Mouse (Mus musculus) brain, embryonic 18.5 days (tissue): Measurements from ENCODE around the gene Vldlr.

Source experiments
- DNase-seq: peaks from one replicate; pipeline ENCODE4 v3.0.0-alpha.2; 2012; ENCODE audit warnings: low read depth, low spot score

Gene Vldlr

GRCm38 (mm10) chr19:27216318-27216717 is at the start of gene Vldlr:
Vldlr (plus strand) TSS chr19:27216484.
- DNase-seq: no peak

- no peak for DNase-seq
Observed at GRCm38 (mm10) chr19:27167601-27168319, 48.5 kb upstream of the Vldlr start.

GRCm38 (mm10) chr19:27173836-27174235 is 42.4 kb upstream of the Vldlr start:
- DNase-seq: no peak

- DNase-seq: no peak
Observed at GRCm38 (mm10) chr19:27175617-27176016, 40.7 kb upstream of the Vldlr start.

GRCm38 (mm10) chr19:27176558-27176957 is 39.7 kb upstream of the Vldlr start:
- no peak for DNase-seq

GRCm38 (mm10) chr19:27178195-27178807 is 38.0 kb upstream of the Vldlr start:
- DNase-seq: peak; percentile 14

- DNase-seq: peak; percentile 16
Observed at GRCm38 (mm10) chr19:27180351-27181122, 35.7 kb upstream of the Vldlr start.

- DNase-seq: no peak
Observed at GRCm38 (mm10) chr19:27183511-27183910, 32.8 kb upstream of the Vldlr start.

- DNase-seq: no peak
Observed at GRCm38 (mm10) chr19:27203711-27204238, 12.5 kb upstream of the Vldlr start.

- no peak for DNase-seq
Observed at GRCm38 (mm10) chr19:27210991-27211390, 5.3 kb upstream of the Vldlr start.

- DNase-seq: no peak
Observed at GRCm38 (mm10) chr19:27215596-27215995, 688 bp upstream of the Vldlr start.

- DNase-seq: no peak
Observed at GRCm38 (mm10) chr19:27216767-27217403, 601 bp downstream of the Vldlr start.

- no peak for DNase-seq
Observed at GRCm38 (mm10) chr19:27217404-27217940, 1.2 kb downstream of the Vldlr start.

GRCm38 (mm10) chr19:27217941-27218411 is 1.7 kb downstream of the Vldlr start:
- DNase-seq: no peak

GRCm38 (mm10) chr19:27218561-27219262 is 2.4 kb downstream of the Vldlr start:
- DNase-seq: no peak

- DNase-seq: no peak
Observed at GRCm38 (mm10) chr19:27219586-27219985, 3.3 kb downstream of the Vldlr start.

- no peak for DNase-seq
Observed at GRCm38 (mm10) chr19:27223046-27223445, 6.8 kb downstream of the Vldlr start.

GRCm38 (mm10) chr19:27224356-27224755 is 8.1 kb downstream of the Vldlr start:
- DNase-seq: no peak

GRCm38 (mm10) chr19:27226626-27227025 is 10.3 kb downstream of the Vldlr start:
- DNase-seq: no peak

- DNase-seq: no peak
Observed at GRCm38 (mm10) chr19:27227131-27227530, 10.8 kb downstream of the Vldlr start.

- DNase-seq: no peak
Observed at GRCm38 (mm10) chr19:27228254-27228653, 12.0 kb downstream of the Vldlr start.
